9 mouse cellular contexts compared by ENCODE assay signal in the genomic region with DNA sequence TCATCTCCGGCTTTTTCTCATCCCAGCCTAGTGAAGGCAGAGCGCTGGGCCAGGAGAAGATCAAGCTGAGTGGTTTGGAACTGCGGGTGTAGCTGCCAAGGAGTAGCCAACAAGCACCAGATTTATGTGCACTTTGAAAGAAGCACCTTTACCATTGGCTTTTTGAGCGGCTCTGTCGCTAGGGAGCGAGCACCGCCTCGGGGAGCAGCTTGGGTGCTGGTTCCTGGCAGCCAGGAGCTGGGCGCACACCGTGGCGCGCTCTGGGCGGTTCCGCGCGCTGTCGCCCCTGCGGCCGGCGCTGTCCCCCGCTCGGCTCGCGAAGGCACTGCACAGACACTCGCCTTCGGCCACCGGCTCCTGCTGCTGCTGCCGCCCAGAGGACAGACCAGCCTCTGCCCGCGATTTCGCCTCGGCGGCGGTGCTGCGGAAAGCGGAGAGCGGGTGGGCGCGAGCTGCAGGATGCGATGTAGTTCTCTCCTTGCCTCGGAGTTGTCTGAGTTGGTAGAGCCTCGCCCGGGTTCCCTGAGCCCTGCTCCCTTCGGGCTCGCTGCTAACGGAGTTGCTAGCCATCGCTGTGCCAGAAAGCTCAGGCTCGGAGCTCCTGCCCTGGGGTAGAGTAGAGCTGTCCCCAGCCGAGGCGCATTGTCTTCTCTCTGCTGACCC. TPM values are rescaled to one million over a fixed set of nuclear protein-coding genes. Genes with fewer than 3 reads are reported as not detected.
DNase-seq lines count a peak whose midpoint lies in the region; ATAC-seq and TF ChIP-seq lines count a peak whose summit lies in the region.
"Had no signal": no experiment of that assay in that cellular context is flagged by ENCODE, and none has a peak within 500 bp of the region (broad histone marks: within the 10 kb centered on the region; RNA-seq: fewer than 3 reads in every experiment).

Gene A830018L16Rik (plus strand): TSS at position 212 of the 663 bp plus-strand sequence.

- peak; percentile 51; the same call in 1 of the 2 replicates for TF ChIP-seq POLR2A in olfactory bulb, adult 2 months (IDR thresholded peaks at IDR 0.05; ENCODE audit: insufficient read depth, low read depth, low read length)

- H3K9me3 ChIP-seq in liver, embryonic 15.5 days (replicated peaks) = no peaks in the 10 kb centered on the region

- ATAC-seq in Patski = peak; percentile 93
- no peak for ATAC-seq in liver, embryonic 15.5 days (ENCODE audit: insufficient read depth)

- H3K4me1 ChIP-seq in liver, embryonic 15.5 days (replicated peaks) = no peaks in the 10 kb centered on the region
- no peaks in the 10 kb centered on the region for H3K4me1 ChIP-seq in olfactory bulb, adult 2 months (ENCODE audit: control insufficient read depth, insufficient read depth, low read length)

- POLR2A ChIA-PET in Patski (lab: Charles Lee) = no interaction called here

- peak within 1 kb of the TSS; percentile 49 for H3K4me2 ChIP-seq in liver, embryonic 15.5 days

- in situ Hi-C loops in Patski (cut with MboI; ENCODE audit: low pct_unique_long_range_greater_than_20kb) = no loop called here

- no peak for DNase-seq in Patski (ENCODE audit: low read depth, low spot score)
- peak; percentile 89 to 91 for DNase-seq in cerebellum, postnatal 10 days
- DNase-seq in frontal cortex, adult 2 months (ENCODE audit: extremely low spot score in 1 of 2, low spot score in 1 of 2) = peak; percentile 84 to 89
- DNase-seq in heart, postnatal 4 days = peak; percentile 80
- peak; percentile 79 to 88 for DNase-seq in layer of hippocampus, adult 18-20 months (ENCODE audit: low spot score in 2 of 2)
- peak; percentile 71 for DNase-seq in yolk sac, embryonic 10.5 days (ENCODE audit: low spot score)

- under 1% methylated on average over 50 of the region's 50 CpGs for WGBS in liver, embryonic 15.5 days (ENCODE audit: insufficient replicate concordance)
- WGBS in olfactory bulb, adult 2 months = under 1% methylated on average over 50 of the region's 50 CpGs

- H3K36me3 ChIP-seq in liver, embryonic 15.5 days (replicated peaks) = no peaks in the 10 kb centered on the region

- H3K4me3 ChIP-seq in liver, embryonic 15.5 days (replicated peaks) = peak within 1 kb of the TSS; percentile 17; the same call in 1 of the 2 replicates
- H3K4me3 ChIP-seq in olfactory bulb, adult 2 months (ENCODE audit: insufficient read depth, low read depth, low read length) = peak within 1 kb of the TSS; percentile 55

- peak; percentile 96 for TF ChIP-seq CTCF in Patski (IDR thresholded peaks at IDR 0.05)
- peak; percentile 33; the same call in 1 of the 2 replicates for TF ChIP-seq CTCF in olfactory bulb, adult 2 months (IDR thresholded peaks at IDR 0.05; ENCODE audit: insufficient read depth, low read depth, low read length)

- no peak within 1 kb of the TSS for H3K27ac ChIP-seq in liver, embryonic 15.5 days (replicated peaks)
- H3K27ac ChIP-seq in olfactory bulb, adult 2 months (ENCODE audit: insufficient read depth, low read depth, low read length) = peak within 1 kb of the TSS; percentile 43

- peaks cover 6% of the 10 kb centered on the region for H3K27me3 ChIP-seq in Patski
- peaks cover 23% of the 10 kb centered on the region for H3K27me3 ChIP-seq in liver, embryonic 15.5 days

- H3K9ac ChIP-seq in liver, embryonic 15.5 days = no peak within 1 kb of the TSS

- CTCF ChIA-PET in Patski (lab: Charles Lee) = interaction anchor here (1.3 to 1.5 kb wide), 2 partner anchors 124 to 180 kb away, joined by 3 to 4 read pairs; no protein-coding TSS in a partner anchor

RNA-seq across cellular contexts. Expression of gene A830018L16Rik, which starts in this region (rescaled TPM):
- polyA plus RNA-seq in Patski (2021) = 2.3 TPM
- polyA plus RNA-seq in frontal cortex, adult 2 months (2012; rRNA removed) = 26.4 and 31.7 TPM in 2 replicates
- under 1 TPM; 0.33 to 0.45 TPM for total RNA-seq in heart, postnatal 4 days (2021)
- 100 to 1,000 TPM; 108 to 120 TPM for total RNA-seq in layer of hippocampus, adult 18-20 months (2021)
- 0.02 and 0.03 TPM in 2 replicates for polyA plus RNA-seq in liver, embryonic 15.5 days (2015; fragmentation: Nextera tagmentation; extraction: Ambion mirVana)
- not detected in 2 replicates for polyA plus RNA-seq in olfactory bulb, adult 2 months (2012; ENCODE audit: insufficient read depth, insufficient read length, low replicate concordance, missing spikeins)
- total RNA-seq: MEL had no signal

Comparison
In these comparisons a context has a peak if more than half of its experiments do, and no peak if none do; other contexts are left out.
1. RNA of gene A830018L16Rik (total RNA-seq): 108 to 120 TPM in layer of hippocampus, adult 18-20 months; 0.33 to 0.45 TPM in heart, postnatal 4 days; every median in the first group is over 10 times any median in the second.
2. Peak in DNase-seq in heart, postnatal 4 days; RNA of the gene not detected or under 1 TPM.